Mouse (Mus musculus) heart, embryonic 16.5 days (tissue): ENCODE results near the gene Gsto2. TPM values are rescaled to one million over a fixed set of nuclear protein-coding genes. Genes with fewer than 3 reads are reported as not detected.
A peak's percentile ranks its signal among the peaks of the same experiment; 100 is the strongest.

Experiments used
- ATAC-seq: fragments of 200-750 bp; cut with Nextera tagmentation; replicated peaks from 2 replicates; pipeline ENCODE4 v1.8.0; 2017; ENCODE audit warnings: moderate number of reproducible peaks; ENCODE audit not compliant: insufficient read depth, low FRiP score; ENCODE audit errors: extremely low read depth
- H3K27ac ChIP-seq: fragments of 300-500 bp; sonication (generic); 2 replicates; pipeline ENCODE4 v1.5.1; 2014; ENCODE audit warnings: mild to moderate bottlenecking, low read length, control low read depth, moderate library complexity
- H3K27me3 ChIP-seq: fragments of 300-500 bp; sonication (generic); 2 replicates; pipeline ENCODE4 v1.6.1; 2014; ENCODE audit warnings: low read length, mixed read lengths; ENCODE audit not compliant: control insufficient read depth, insufficient read depth
- H3K36me3 ChIP-seq: fragments of 300-500 bp; sonication (generic); 2 replicates; pipeline ENCODE4 v1.6.1; 2014; ENCODE audit not compliant: control insufficient read depth, insufficient read depth
- H3K4me1 ChIP-seq: fragments of 300-500 bp; sonication (generic); 2 replicates; pipeline ENCODE4 v1.6.1; 2014; ENCODE audit warnings: low read length, mixed read lengths; ENCODE audit not compliant: control insufficient read depth, insufficient read depth
- H3K4me2 ChIP-seq: fragments of 300-500 bp; sonication (generic); 2 replicates; pipeline ENCODE4 v1.6.1; 2014; ENCODE audit warnings: low read depth, mild to moderate bottlenecking, control low read depth, low read length
- H3K4me3 ChIP-seq: fragments of 300-500 bp; sonication (generic); 2 replicates; pipeline ENCODE4 v1.5.1; 2014; ENCODE audit warnings: mild to moderate bottlenecking, control low read depth, low read length
- H3K9ac ChIP-seq: fragments of 300-500 bp; sonication (generic); 2 replicates; pipeline ENCODE4 v1.6.1; 2014; ENCODE audit warnings: low read length, control low read depth
- H3K9me3 ChIP-seq: fragments of 300-500 bp; sonication (generic); replicated peaks from 2 replicates; pipeline ENCODE4 v1.6.1; 2016; ENCODE audit warnings: low read length; ENCODE audit not compliant: control insufficient read depth
- WGBS: fragments of 180-500 bp; shearing (Covaris S2); extraction: QIAGEN DNeasy Blood & Tissue Kit; methylation state at CpG from one replicate; pipeline ENCODE4 v1.1.7; 2014; 5-methylcytosine and 5-hydroxymethylcytosine counted together
- polyA plus RNA-seq: library from polyadenylated mRNA; unstranded; fragments of >200 nt; fragmentation: Nextera tagmentation; extraction: Ambion mirVana; gene quantifications from 2 replicates; pipeline ENCODE4 v1.2.1, GENCODE M21; 2015

Gsto2 gene
- polyA plus RNA-seq, 1 experiment from 2014 or later: 0.77 TPM

GRCm38 (mm10) chr19:47853951-47854795 is 11.2 kb upstream of the Gsto2 start:
- peak overlapping the region; percentile 85 for H3K4me3 ChIP-seq
- peak overlapping the region; percentile 100 for H3K4me2 ChIP-seq
- no peaks in the 10 kb centered on the region for H3K27me3 ChIP-seq
- peaks cover 8% of the 10 kb centered on the region for H3K36me3 ChIP-seq
- peak; percentile 34 for ATAC-seq
- peaks cover 14% of the 10 kb centered on the region for H3K4me1 ChIP-seq
- peak overlapping the region; percentile 49 for H3K27ac ChIP-seq
- H3K9ac ChIP-seq: peak overlapping the region; percentile 82
- WGBS: 17% methylated on average over 13 of the region's 13 CpGs
- no peaks in the 10 kb centered on the region for H3K9me3 ChIP-seq

- Histone ChIP-seq H3K4me1 (peaks cover 14% of the 10 kb centered on the region), H3K27me3 (no peaks in the 10 kb centered on the region), H3K4me2 (peak within 1 kb of the TSS; percentile 100), H3K36me3 (peaks cover 17% of the 10 kb centered on the region), H3K9me3 (no peaks in the 10 kb centered on the region), H3K4me3 (peak within 1 kb of the TSS; percentile 85), H3K9ac (peak within 1 kb of the TSS; percentile 82), H3K27ac (peak within 1 kb of the TSS; percentile 79)
- ATAC-seq: peak; percentile 93
- WGBS: under 1% methylated on average over 59 of the region's 60 CpGs
Observed at GRCm38 (mm10) chr19:47854796-47855783, 10.2 kb upstream of the Gsto2 start, which contains the start of gene Gsto1. Gene Gsto1, plus strand, starts transcription at chr19:47854970.

- Histone ChIP-seq H3K4me3 (no peak overlapping the region), H3K9me3 (no peaks in the 10 kb centered on the region), H3K9ac (no peak overlapping the region), H3K27ac (no peak overlapping the region), H3K4me1 (peaks cover 14% of the 10 kb centered on the region), H3K27me3 (no peaks in the 10 kb centered on the region), H3K36me3 (peaks cover 29% of the 10 kb centered on the region), H3K4me2 (no peak overlapping the region)
- ATAC-seq: no peak
- WGBS: 79% methylated on average over 18 of the region's 18 CpGs
Observed at GRCm38 (mm10) chr19:47857957-47858942, 7.1 kb upstream of the Gsto2 start.

GRCm38 (mm10) chr19:47859180-47859579 is 6.2 kb upstream of the Gsto2 start:
- 82% methylated on average over 8 of the region's 8 CpGs for WGBS
- no peak for ATAC-seq

GRCm38 (mm10) chr19:47862581-47862980 is 2.8 kb upstream of the Gsto2 start:
- H3K4me3 ChIP-seq: no peak overlapping the region
- H3K27me3 ChIP-seq: no peaks in the 10 kb centered on the region; the same call in 1 of the 2 replicates
- no peaks in the 10 kb centered on the region for H3K9me3 ChIP-seq
- no peak for ATAC-seq
- no peak overlapping the region for H3K4me2 ChIP-seq
- WGBS: 86% methylated on average over 3 of the region's 3 CpGs
- H3K4me1 ChIP-seq: peaks cover 2% of the 10 kb centered on the region; the same call in 1 of the 2 replicates
- no peak overlapping the region for H3K9ac ChIP-seq
- peaks cover 32% of the 10 kb centered on the region for H3K36me3 ChIP-seq
- H3K27ac ChIP-seq: no peak overlapping the region

More at GRCm38 (mm10) chr19:47859180-47859579, 6.2 kb upstream of the Gsto2 start:
- Histone ChIP-seq H3K9ac (no peak overlapping the region), H3K9me3 (no peaks in the 10 kb centered on the region), H3K36me3 (peaks cover 34% of the 10 kb centered on the region), H3K27ac (no peak overlapping the region), H3K4me3 (no peak overlapping the region), H3K27me3 (no peaks in the 10 kb centered on the region), H3K4me2 (no peak overlapping the region), H3K4me1 (peaks cover 8% of the 10 kb centered on the region)

- Histone ChIP-seq H3K36me3 (peaks cover 28% of the 10 kb centered on the region), H3K4me3 (no peak overlapping the region), H3K4me1 (peaks cover 2% of the 10 kb centered on the region; the same call in 1 of the 2 replicates), H3K4me2 (no peak overlapping the region), H3K9me3 (no peaks in the 10 kb centered on the region), H3K9ac (no peak overlapping the region), H3K27me3 (no peaks in the 10 kb centered on the region; the same call in 1 of the 2 replicates), H3K27ac (no peak overlapping the region)
- no peak for ATAC-seq
- 95% methylated on average over 9 of the region's 9 CpGs for WGBS
Observed at GRCm38 (mm10) chr19:47864051-47864450, 1.3 kb upstream of the Gsto2 start.

- no peak overlapping the region for H3K27ac ChIP-seq
- H3K27me3 ChIP-seq: no peaks in the 10 kb centered on the region; the same call in 1 of the 2 replicates
- WGBS: 84% methylated on average over 7 of the region's 7 CpGs
- H3K36me3 ChIP-seq: peaks cover 22% of the 10 kb centered on the region
- H3K4me1 ChIP-seq: peaks cover 2% of the 10 kb centered on the region; the same call in 1 of the 2 replicates
- ATAC-seq: no peak
- H3K4me2 ChIP-seq: peak overlapping the region; percentile 85
- peak overlapping the region; percentile 75 for H3K9ac ChIP-seq
- H3K4me3 ChIP-seq: peak overlapping the region; percentile 63
- H3K9me3 ChIP-seq: no peaks in the 10 kb centered on the region
Observed at GRCm38 (mm10) chr19:47864721-47865120, 613 bp upstream of the Gsto2 start.
